Mouse (Mus musculus) adrenal gland, postnatal 14 days (tissue): ENCODE measurements around the gene Naxd. TPM values are rescaled to one million over a fixed set of nuclear protein-coding genes. Genes with fewer than 3 reads are reported as not detected.
"Not testable (repeated sequence)": the region's sequence is repeated elsewhere in the genome, so short reads cannot be mapped to it uniquely, and the experiment has no call there.

Experiments used
- DNase-seq: peaks from one replicate; pipeline ENCODE4 v3.0.0; 2021; ENCODE audit warnings: mixed read lengths
- total RNA-seq: library from RNA; stranded (reverse); gene quantifications from 2 replicates; pipeline ENCODE4 v1.2.3, GENCODE M21; 2021

Gene Naxd
- total RNA-seq, 1 experiment from 2014 or later, result 61.8 TPM

- DNase-seq, result no peak
Measured at GRCm38 (mm10) chr8:11471309-11471708, 26.0 kb upstream of the Naxd start.

GRCm38 (mm10) chr8:11473072-11473471 is 24.2 kb upstream of the Naxd start:
- peak; percentile 21 for DNase-seq

DNA sequence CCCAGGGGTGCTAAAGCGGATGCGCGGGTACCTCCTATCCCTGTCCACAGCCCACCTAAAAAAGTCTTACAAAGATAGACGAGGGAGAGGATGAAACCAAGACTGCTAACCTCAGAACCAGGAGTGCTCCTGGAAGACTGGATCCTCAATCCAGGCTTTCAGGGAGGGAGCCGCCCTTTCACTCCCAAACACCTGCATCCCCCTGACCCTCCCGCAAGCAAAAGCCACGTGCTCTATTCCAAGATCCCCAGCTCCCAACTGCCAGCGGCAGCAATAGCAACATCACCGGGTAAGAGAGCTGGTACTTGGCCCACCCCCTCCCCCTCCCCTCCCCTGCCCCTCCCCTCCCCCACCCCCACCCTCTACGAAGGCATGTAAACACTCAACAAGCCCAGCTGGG is 21.9 kb upstream of the Naxd start:
- DNase-seq, result no peak

DNA sequence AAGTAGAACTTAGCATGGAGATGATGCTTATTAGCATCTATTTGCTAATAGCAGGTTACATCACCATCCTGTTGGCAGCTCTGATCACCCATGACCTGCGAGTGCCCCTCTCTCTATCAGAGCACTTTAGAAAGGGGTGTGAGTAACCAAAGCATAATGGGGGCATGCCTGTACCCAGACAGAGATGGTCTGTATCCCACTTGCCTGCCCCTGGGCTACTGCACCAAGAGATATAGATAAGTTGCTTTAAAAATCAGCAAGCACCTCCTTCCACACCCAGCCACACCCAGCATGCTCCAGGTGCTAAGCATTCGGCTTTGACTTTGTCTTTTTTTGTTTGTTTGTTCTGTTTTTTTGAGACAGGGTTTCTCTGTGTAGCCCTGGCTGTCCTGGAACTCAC is 21.4 kb upstream of the Naxd start:
- no peak for DNase-seq

DNA sequence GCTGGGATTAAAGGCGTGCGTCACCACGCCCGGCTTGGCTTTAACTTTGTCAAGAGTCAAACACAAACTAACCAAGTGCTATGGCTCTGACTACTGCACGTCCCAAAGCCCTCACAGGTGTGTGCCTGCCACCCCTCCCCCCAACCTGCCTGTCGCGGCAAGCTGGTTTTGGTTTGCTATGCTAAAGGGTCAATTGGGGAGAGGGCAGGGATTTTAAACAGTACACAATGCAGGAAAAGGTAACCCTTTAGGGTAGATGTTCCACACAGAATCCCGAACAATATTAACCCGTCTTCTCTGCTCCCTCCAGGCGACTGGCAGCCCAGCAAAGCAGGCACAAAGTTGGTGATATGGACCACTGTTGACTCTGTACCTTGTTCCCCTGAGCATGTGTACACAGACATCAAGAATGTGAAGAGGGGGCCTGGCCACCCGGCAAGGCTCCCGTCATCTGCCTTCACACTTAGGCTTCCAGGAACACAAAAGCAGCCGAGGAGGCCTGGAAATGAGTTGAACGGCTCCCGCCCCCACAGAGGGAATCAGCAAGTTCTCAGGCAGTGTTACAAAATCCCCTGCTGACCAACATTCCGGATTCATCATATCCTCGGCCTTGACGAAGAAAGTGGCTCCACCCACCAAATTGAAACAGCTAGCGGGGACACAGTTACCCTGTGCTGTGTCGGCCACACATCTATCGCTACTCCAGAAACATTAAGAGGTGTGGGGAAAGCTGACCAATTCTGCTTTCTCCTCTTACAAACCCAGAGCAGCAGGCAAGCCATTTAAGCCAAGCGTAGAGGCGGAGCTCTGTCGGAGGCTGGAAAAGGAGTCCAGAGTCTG is 20.7 kb upstream of the Naxd start:
- peak; percentile 86 for DNase-seq

DNA sequence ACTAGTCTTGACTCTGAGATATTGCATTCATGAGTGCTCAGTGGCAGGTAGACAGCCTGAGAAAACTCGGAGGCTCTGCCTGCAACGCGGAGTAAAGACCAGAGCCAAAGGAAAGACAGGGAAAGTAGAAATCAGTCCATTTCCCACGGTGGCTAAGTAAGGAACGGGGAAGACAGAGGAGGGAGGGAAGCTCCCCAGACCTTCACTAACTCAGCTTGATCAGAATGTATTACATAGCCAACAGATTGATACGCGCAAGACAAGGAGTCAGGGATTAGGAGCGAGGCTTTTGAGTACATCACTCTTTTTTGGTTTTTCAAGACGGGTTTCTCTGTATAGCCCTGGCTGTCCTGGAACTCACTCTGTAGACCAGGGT is 20.1 kb upstream of the Naxd start:
- no peak for DNase-seq

GRCm38 (mm10) chr8:11477811-11478761 is 19.2 kb upstream of the Naxd start, which contains the start of gene Rab20:
Rab20 (minus strand) TSS chr8:11478710.
- DNase-seq, result peak; percentile 87

DNA sequence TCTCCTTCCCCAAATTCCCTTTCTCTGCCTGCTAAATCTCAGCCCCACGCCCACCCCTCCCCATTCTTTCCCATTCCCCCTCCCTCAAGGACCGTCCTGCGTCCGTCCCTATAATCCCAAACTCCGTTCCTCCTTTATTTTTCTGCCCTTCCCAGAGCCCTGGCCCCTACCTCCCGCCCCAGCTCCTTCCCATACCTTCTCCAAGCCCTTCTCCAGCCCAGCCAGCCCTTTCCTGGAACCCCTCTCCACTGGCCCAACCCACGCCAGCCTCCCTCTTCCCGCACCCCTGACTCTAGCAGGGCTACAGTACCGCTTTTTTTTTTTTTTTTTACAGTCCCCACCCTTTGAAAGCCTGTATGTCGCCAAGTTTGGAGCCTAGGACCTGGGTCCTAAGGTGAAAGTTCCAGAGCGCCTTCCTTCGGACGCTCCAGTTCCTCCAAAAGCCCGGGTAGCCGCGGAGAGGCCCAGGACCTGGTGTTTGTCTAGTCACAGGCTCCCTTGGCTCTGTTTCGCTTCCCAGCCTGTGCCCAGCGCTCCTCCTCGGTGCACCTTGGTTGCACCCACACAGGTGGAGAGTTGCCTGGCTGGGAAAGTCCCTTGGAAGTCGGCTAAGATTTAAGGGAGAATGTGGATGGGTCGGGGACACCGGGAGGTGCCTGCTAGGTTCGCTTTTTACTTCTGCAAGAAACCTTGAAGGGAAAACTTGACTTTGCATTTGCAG is 18.3 kb upstream of the Naxd start:
- DNase-seq, result peak; percentile 13

GRCm38 (mm10) chr8:11479591-11479990 is 17.7 kb upstream of the Naxd start:
- no peak for DNase-seq

DNA sequence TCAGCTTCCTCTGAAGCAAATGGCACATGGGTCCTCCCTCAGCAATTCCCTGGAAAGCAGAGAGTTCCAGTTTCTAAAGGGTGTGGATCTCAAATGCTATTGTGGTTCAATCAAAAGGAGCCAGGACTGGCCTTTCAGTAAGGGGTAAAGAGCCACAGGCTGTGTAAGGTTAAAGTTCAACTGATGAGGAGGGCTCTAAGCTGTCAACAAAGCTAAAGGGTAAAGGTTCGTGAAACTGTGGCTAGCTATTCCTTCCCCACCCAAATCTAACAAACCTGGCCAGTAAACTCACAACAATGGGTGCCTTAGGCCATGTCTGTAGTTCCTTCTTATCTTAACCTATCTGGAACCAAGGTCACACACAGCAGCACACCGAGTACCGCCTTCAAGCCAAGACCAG is 15.4 kb upstream of the Naxd start:
- DNase-seq, result no peak

DNA sequence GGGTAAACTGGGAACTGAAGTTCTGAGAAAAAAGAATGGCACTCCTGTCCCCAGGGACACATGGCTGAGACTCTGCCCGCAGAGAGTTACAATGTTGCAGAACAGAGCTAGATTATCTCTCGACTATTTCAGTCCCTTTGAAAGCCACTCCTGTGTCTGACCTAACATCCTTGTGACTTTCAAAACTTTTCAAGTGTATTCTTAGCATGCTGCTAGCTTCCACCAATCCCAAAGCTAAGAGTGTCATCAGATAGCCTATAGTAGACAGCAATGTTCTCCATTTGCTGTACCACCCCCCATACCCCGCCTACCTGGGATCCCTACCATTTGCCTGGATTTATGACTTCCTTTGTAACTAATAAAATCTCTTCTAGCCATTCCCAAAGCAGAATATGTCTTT is 14.8 kb upstream of the Naxd start:
- no peak for DNase-seq

GRCm38 (mm10) chr8:11486142-11486541 is 11.2 kb upstream of the Naxd start:
- peak; percentile 82 for DNase-seq

- DNase-seq, result no peak
Measured at GRCm38 (mm10) chr8:11487229-11487628, 10.1 kb upstream of the Naxd start.

DNA sequence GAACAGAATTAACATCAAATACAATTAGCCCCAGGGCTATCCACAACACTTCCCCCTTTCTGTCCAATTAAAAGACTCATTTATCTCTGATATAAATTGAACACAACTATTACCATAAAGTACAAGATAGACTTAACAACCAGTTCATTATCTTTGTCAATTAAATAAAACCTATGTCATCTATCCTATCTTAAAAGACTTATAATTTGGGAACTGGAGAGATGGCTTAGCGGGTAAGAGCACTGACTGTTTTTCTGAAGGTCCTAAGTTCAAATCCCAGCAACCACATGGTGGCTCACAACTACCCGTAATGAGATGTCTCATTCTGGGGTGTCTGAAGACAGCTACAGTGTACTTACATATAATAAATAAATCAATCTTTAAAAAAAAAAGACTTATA is 5.0 kb upstream of the Naxd start:
- DNase-seq, result not testable (repeated sequence)

DNA sequence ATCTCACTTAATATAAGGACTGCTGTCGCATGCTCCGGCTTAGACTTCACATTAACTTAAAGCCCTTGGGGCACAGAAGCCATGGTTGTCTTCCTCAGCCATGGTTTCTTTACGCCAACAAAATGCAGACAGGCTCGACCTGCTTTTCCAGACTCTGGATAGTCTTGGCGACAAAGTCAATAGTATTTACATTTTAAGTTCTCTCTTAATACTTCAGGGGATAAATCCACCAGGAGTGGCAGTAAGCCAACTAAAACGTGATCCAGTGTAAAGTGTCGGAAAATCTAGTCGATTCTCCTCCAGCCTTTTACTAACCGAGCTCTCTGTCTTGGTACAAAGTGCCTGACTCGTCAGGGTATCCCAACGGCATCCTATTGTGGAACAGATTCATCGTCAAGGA is 975 bp downstream of the Naxd start:
- DNase-seq, result no peak

DNA sequence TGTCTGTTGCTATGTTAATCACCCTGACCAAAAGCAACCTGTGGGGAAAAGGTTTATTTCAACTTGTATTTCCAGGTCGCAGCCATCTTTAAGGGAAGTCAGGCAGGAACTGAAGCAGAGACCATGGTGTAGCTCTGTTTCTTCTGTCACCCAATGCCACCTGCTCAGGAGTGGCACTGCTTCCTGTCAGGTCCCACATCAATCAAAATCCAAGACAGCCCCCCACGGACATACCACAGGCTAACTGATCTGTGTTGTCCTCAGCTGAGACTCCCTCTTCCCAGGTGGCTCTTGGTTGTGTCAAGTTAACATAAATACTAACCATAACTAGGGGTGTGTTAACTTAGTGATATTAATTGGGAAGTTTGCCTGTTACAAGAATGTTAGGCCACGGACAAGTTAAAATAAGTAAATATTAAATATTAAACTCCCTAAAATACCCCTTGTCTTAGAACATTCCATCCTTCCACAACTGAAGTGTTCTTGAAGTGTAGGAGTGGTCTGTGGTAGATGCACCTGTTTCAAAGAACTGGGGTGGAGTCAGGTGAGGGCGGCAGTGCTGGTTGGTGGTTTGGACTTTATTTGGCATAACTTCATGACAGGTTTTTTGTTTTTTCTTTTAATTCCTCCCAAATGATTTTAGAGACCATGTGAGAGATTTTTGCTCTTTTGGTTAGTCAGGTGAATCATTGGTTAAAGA is 1.6 kb downstream of the Naxd start:
- DNase-seq, result no peak

DNA sequence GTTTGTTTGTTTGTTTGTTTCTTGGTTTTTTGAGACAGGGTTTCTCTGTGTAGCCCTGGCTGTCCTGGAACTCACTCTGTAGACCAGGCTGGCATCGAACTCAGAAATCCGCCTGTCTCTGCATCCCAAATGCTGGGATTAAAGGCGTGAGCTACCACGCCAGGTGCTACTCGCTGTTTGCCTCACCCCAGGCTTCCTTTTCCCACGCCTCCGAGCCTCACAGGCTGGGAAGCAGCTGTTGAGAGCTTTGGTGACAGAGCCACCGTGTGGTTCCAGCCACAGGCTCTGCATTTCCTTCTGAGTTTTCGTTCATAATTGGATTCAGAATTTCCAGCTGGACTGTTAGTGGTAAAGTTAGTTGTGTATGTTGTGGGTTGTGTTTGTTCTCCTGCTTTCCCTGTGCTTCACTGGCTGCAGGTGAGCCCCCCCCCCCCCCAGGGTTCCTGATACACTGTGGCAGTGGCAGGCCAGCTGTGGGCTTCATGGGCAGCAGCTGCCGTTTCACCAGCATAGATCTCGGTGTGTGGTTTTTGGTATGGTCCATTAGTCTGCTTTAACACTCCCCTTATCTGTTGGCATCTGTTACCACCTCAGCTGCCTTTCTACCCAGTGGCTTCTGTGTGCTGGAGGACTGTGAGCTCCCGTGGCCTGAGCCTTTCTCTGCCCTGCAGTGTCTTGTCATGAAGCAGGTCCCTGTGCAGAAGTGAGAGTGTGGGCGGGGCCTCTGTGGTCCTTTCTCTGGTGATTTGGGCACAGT is 6.3 kb downstream of the Naxd start:
- no peak for DNase-seq

- no peak for DNase-seq
Measured at GRCm38 (mm10) chr8:11506074-11506473, 8.8 kb downstream of the Naxd start.

GRCm38 (mm10) chr8:11506802-11507201 is 9.5 kb downstream of the Naxd start:
- peak; percentile 81 for DNase-seq

DNA sequence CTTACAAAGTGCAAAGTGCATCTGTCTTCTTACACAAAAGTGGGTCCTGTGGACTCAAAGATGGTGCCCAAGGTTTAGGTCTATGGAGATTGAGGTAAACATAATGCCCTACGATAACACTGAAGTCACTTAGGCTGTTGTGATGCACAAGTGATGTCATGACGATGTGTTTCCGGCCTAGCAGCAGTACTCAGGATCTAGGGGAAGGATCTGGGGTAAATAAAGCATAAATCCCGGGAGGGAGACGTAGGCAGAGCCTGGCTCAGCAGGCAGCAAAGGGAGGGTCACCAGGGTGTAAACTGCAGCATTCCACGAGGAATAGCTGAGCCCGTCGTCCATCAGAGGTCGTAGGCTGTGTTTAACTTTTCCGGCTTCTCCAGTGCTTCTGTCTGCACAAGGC is 11.6 kb downstream of the Naxd start:
- DNase-seq, result no peak

DNA sequence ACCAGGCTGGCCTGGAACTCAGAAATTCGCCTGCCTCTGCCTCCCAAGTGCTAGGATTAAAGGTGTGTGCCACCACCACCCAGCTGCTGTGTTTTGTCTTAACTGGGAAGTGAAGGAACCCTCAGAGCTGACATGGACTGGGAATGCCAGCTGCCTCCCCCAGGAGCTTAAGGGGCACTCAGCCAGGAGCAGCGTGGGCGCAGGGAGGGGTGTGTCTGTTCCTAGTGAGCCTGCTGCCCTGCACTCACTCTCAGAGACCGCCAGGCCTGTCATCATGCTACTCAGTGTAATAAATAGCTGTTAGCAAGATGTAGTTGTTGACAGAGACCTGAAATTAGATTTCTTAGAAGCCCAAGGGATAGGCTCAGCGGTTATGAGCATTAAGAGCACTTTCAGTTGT is 13.7 kb downstream of the Naxd start:
- no peak for DNase-seq
